Mouse (Mus musculus) spleen, postnatal 4 days (tissue): ENCODE measurements around the gene Cradd.

Experiments
- DNase-seq, 2 experiments: peaks; one replicate each; pipeline ENCODE4 v3.0.0; 2022; ENCODE audit warnings: low spot score in 2 of 2

Cradd gene

DNA sequence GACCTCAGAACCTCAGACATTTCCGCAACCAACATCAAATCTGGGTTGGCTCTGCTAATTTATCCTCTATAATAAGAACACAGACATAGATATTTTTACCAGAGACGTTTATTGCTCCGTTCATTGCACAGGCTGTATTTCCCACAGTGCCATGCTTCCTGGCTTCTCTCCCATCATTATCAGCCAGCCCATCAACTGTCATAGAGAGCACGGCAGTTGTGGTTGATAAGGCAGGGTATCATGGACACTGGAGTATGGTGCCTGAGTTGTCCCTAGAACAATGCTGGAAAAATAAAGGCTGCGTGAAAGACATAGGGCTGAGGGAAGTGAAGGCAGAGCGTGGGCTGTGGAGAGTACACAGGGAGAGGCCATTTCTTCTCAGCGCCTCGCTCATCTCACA is 116.5 kb downstream of the Cradd start:
- no peak for DNase-seq

DNA sequence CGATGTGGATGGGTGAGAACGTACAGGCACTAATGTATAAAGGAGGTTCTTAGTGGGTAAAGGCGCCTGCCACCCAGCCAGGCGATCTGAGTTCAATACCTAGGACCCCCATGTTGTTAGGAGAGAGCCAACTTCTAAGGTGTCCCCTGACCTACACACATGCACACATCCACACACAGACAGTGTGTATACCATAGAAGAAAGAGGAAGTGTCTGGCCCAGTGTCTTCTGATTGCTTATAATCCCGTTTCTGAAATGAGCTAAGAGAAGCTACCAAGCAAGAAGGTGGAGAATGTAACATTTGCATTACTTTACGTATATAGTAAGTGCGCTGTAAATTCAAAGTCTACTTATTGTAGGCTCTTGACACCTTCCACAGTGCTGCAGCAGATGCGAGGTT is 122.4 kb downstream of the Cradd start:
- DNase-seq: no peak

DNA sequence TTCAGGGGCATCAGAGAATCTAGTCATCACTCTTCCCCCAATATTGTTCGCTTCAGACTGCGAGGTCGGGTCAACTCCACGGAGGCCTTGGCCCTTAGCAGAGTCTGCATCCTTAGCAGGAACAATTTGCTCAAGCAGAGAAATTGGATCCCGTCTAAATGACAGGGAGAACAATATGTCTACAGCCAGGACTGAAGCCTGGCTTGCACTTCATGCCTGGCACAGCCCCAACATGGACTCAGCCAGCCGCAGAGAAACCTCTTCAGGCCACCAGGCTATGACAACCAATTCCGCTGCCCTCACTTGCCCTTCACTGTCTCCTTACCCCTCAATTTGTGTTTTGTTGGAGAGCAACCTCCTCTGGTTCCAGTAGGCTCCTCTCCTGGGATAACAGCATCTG is 123.6 kb downstream of the Cradd start:
- DNase-seq: no peak

DNA sequence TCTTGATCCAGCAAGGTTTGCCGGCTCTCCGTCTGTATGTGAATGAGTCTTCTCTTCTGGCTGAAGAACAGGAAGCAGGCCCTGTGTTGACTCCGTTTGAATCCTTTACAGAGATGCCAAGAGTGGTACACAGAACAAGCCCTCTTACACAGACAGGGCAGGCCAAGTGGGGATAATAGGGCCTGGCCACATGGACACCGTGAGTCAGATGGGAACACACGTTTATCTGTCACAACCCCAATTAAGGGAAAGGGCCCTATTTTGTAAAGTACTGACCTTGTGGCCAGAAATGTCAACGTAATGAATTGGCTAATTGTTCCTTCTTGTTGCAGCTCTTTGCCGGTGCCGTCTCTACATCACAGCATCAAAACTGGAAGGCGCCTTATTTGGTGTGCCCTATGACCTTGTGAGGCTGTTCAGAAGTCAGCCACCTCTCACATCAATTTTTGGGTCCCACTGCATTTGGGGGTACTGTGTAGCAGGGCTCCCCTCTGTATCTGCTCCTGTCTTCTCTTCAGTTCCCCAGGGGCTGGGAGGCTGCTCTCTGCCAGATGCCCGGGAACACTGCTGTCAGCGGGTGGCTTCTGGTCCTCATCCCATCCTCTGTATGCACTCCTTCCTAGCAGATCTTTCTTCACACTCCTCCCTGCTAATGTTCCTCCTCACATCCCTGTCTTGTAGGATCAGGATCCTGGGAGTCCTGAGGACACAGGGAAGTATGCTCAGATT is 124.2 kb downstream of the Cradd start:
- no peak for DNase-seq

DNA sequence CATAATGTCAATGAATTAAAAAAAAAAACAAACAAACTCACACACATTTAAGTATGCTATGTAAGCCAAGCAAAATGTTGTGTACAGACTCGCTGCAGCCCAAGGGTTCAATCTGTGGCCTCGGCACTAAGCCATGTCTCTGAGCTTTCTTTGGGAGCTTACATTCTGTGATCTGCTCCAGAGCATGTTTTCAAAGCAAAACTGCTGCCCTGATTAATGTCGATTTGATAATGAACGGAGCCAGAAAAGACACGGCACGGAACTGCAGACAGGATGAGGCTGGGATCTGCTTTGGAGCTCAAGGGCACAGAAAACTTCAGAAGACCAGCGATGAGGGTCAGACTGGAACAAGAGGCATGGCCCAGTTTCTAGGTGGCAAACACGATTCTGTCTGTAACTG is 126.6 kb downstream of the Cradd start:
- no peak for DNase-seq

DNA sequence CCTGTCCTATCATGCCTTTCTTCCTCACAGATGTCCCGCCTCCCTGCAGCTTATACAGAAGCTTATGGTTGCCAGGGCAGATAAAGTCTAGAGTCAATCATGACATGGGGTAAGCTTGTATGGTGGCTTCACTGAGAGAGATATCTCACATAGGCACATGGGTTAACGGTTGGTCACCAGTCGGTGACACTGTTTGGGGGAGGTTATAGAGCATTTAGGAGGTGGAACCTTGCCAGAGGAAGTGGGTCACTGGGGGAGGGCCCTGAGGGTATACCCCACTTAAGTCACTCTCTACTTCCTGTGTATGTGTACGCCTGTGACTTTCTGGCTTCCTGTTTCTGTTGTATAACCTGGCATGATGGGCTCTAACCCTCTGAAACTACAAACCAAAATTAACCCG is 128.2 kb downstream of the Cradd start:
- no peak for DNase-seq

DNA sequence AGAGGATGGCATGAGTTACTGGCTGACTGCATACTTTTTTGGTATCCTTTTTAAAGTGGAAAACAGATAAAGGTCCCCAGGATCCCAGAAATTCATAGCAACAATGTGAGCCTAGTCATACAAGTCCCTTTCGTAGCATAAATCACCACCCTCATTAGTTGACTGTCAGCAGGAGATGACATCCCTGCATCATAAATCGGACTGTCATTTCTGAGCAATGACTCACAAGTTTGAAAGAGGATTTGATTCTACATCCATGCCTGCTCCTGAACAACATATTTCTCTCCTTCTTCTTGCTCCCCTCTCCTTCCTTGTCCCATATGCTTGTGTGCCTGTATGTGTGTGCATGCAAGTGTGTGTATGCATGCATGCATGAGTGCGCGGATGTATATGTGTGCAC is 129.2 kb downstream of the Cradd start:
- no peak for DNase-seq

DNA sequence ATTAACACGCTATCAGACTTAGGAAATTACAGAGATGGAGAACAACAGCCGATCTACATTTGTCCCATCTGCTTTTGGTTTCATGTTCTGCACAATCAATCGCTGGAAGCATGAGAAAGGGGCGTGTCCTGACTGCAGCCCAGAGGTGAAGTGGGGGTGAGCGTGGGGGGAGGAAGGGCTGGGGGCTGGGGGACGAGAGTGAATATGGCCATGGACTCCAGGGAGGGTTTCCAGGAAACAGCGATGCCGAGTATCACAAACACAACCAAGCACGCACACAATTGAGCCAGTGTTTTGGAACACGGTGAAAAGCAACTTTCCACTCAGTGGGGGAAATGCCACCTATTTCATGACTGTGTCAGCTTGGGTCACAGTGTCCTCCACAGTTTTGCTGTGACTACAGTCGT is 130.1 kb downstream of the Cradd start:
- no peak for DNase-seq

DNA sequence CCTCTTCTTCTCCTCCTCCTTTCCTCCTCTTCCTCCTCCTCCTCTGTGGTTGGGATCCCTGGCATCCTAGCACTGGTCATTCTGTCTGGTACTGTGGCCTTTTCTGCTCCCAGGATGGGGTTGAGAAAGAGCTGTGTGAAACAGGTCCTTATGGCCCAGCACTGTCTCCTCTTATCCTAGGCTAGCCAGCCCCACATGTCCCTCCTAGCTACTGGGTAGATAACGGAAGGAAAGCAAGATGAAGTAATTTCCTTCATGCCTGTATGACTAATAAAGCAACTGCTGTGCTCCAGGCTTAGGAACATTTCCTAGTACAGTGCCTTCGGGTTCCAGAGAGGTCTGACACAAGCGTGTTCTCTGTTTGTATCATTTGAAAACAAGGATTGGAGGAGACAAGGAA is 132.1 kb downstream of the Cradd start:
- no peak for DNase-seq

DNA sequence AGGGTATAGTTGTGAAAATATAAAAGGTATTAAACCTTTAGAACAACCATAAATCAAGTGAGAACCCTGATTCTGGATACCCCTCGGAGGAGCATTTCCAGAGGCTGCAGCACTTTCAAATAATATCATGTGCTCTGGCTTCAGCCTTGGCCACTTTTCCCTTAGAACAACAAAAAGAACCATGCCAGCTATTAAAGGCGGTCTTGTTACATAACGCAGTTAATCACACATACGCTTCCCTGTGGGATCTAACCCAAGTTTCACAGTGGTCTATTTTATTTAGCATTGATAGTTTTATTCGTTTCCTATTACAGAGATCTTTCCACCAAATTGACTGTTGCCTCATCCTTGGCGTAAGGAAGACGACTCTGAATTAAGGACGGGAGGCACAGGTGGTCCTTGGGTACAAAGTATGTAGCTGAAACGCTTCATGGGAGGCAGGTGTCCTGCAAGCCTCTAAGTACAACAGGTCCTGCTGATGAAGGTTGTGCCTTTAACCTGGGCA is 132.7 kb downstream of the Cradd start:
- no peak for DNase-seq

DNA sequence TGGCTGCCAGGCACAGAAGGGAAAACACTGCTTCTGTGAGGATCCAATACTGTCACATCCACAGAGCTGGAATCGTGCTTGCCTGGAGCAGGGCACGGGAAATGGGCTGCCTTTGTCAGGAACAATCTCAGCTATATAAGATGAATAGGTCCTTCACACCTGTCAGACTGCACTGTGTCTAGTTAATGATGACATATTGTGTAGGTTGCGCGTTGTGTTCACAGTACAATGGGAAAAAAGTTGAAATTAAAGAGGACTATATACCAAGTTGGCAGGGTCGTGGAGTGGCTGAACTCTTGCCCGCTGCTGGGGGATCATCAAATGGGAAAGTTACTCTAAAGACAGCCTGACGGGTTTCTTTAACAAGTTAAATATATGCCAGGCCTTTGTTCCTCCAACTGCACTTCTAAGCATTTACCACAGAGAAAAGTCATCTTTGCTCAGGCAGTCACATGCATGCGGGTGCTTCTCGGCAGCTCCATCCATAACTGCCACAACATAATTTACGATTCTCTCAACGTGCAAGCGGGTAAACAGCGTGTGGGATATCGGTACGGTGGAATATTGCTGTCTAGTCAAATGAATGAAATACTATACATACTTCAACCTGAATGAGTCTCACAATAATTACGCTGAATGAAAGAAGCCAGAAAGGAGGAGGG is 134.3 kb downstream of the Cradd start:
- DNase-seq: no peak

DNA sequence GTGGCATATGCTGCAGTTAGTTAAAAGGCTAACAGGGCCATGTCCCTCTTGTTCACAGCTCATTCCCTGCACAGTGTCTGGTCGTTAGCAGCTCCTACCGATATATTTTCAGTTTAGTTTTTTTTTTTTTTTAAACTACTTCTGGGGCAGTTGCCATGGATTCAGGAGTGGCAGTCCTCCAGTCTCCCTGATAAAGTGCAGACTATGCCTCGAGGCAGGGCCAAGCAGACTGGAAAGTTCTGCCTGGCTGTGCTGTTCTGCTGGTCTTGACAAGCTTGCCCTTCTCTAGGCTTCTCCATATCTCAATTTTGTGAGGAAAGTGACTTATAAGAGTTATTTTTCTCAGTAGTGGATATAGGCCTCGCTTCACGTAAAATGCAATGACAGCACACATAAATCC is 139.7 kb downstream of the Cradd start:
- DNase-seq: no peak

DNA sequence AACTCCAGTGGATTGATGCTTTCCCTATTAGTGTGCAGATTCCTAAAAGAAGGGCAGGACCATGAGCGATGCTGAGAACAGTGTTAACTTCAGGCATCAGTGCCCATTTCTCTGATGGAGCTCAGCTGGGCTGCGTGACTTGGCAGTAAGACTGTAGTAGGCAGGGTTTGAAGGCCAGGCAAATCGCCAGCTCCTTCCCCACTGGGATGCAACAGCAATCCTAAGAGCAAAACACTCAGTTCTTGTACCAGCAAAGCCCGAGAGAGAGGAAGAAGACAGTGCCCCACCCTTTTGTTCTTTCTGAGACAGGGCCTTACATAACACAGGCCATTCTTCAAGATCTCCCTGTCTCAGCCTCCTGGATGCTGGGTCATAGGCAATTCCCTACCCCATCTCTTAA is 140.9 kb downstream of the Cradd start:
- DNase-seq: no peak

DNA sequence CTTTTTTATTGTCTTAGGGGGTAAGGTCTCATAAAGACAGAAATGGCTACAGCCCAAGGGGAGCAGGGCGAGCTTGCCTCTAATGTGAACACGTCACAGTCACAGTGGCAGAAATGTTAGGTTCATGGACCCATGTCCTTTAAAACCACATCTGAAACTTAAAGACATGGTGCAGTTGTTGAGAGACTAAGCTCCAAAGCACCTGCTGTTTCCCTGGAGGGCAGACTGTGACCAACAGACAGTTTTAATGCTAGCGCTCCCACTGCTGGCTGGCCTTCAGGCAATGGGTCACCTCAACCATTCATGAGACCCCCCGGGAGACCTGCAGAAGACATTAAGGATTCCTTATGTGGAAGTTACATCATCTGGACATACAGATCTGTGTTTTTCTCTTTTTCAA is 141.5 kb downstream of the Cradd start:
- DNase-seq: no peak

DNA sequence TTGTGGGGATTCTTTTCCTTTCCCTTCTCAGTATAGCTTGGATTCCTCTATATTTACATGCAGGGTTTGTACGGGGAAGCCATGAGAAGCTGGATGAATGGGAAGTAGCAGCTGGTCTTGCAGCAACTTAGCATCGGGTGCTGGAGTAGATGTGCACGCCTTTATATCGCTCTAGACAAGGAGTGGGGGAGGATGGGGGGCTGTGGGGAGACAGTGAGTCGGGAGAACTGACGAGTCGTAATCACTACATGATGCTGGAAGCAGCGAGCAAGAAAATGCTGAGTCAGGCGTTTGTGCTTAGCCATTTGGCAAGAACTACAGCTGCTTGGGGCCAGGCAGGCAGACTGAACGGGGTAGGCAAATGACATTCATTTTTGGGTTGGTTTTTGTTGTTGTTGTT is 142.4 kb downstream of the Cradd start:
- DNase-seq: no peak

DNA sequence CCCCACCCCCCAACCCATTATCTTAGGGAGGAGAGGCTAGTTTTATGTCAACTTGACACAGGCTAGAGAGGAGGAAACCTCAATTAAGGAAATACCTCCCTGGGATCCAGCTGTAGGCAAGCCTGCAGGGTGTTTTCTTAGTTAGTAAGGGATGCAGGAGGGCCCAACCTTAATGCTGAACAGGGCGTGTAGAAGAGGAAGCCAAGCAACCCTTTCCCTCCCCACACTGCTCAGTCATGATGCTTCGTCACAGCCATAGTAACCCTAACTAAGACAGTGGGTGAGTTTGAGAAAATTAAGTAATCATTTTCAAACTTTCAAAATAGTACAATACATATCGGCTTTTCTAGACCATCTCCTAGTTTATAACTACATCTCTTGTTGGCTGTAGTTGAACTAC is 143.0 kb downstream of the Cradd start:
- DNase-seq: no peak

DNA sequence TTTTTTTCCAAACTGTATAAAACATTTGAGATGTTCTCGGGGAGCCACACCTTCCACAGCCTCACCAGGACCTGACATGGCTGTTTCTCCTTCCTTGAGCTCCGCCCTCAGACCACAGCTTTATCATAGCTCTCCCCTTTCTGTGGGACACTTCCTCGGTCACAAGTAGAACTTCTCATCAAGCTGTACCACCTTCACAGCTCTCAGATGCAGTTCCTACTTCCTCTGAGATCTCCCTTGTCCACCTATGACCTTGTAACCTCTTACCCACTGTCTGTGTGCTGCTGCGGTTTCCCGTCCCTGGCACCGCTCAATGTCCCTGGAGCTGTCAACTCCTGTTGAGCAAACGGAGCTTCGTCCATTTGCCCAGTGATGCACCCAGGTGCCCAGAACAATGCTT is 143.8 kb downstream of the Cradd start:
- DNase-seq: no peak

DNA sequence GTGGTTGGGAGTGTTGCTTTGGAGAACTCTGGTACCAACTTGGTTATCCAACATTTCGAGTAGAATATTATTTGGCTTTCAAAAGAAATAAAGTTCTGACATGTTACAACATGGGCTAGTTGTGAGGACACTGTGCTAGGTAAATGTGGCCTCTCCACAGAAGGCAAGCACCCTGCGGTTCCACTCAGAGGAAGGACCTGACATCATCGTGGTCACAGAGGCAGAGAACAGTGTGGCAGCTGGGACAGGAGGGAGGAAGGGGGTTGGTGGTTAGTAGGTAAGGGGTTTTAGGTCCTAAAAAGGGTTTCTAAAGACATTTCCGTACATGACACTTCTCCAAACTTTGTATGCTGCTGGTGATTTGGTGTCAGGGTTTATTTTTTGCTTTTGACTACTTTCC is 145.1 kb downstream of the Cradd start:
- no peak for DNase-seq

DNA sequence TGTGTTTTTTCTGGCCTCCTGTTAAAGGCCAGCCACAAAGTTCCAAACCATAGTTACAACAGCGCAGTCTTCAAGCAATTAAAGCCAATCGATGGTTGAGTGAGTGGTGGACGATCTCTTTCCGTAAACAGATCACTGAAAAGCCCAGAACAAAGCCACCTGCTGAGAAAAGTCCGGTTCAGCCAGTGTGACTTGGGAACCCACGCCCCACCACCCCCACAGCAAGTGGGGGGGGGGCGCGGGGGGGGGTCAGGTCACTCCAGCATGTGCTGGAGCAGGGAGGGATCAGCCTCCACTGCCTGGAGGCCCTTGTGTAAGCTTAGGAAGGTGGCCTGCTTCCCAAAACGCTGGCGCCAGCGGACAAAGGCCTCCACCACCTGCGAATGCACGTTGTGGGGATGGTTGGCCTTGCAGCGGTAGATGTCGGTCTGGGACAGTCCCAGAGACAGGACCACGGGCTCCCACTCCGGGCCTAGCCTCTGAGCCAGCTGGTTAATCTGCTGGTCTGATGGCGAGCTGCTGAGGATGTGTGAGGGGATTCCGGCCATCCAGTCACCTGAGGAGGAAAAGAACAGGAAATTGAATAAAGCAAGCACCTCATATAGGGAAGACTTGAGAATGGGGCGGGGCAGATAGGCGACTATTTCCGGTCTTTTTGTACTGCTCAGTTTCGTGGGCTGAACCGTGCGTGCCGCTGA is 148.4 kb downstream of the Cradd start:
- DNase-seq: no peak

DNA sequence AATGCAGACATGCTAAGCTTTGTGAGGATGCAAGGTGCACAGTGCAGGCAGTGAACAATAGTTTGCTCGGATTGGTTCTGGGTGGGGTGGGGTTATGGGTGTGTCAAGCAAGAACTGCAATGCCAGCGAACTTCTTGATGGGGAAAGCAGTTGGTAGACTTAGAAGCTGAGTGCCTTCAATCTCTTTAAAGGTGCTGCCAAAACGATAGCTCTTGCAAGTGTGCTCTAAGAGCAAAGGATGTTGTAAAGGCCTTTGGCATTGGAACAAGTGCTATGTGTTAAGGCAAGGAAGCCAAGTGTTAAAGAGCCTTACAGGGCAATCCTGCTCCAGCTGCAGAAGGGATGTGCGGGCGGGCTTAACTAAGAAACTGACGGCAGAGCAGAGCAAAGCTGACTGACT is 149.7 kb downstream of the Cradd start:
- no peak for DNase-seq

DNA sequence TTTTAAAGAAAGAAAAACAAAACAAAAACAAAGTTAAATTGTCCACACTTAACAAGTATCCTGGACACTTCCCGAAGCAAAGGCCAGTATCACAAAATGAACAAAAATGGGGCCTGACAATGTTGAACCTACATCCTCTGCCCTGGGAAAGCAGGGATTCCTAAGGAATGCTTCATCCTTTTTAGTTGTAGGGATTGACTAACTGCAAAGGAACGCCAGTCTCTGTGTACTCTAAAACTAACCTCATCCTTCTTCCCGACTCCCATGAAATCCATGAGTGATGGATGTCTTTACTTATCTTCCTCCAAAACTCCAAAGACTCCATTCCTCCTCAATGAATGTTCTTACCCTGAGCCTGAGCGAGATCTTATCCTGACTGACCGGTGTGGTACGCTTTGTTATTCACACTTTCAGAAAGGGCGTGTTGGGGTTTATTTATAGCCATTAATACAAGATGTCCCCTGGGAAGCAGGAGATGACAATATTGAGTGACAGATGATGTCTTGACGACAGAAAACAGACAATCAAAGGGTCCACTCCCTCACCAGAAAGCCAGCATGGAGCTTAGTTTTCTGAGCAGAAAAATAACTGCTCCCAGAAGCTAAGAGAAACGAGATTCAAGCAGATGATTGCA is 153.1 kb downstream of the Cradd start:
- no peak for DNase-seq

DNA sequence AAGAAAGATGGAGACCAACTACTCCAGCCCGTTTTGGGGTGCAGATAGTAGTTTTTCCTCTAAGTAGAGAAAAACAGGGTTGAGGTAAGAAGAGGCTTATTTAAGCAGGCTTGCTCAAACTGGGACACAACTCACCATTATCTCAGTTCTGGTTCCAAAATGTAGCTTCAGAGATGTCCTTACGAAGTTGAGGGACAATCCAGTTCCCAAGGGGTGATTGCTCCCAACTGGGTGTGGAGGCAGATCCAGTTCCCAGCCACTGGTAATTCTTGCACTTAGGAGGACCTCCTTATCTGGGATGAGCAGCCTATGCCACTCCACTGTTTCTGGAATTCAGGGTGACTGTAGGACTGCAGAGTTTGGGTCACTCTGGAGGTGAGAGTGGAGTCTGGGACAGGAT is 159.0 kb downstream of the Cradd start:
- no peak for DNase-seq
